Mouse (Mus musculus): ENCODE measurements around the gene Lipa. TPM values are rescaled to one million over a fixed set of nuclear protein-coding genes. Genes with fewer than 3 reads are reported as not detected.

Lipa gene
- total and polyA plus RNA-seq, 3 experiments: 19.3 to 63.4 (median 38.1) TPM

- dilution Hi-C loops (cut with MboI; ENCODE audit: extremely low pct_ligation_motif_present, extremely low pct_unique_long_range_greater_than_20kb, low sequenced_read_pairs): no loop called here
- TF ChIP-seq MEF2A (IDR thresholded peaks at IDR 0.05; ENCODE audit: borderline replicate concordance, low read depth, low read length): no peak
- no peak for TF ChIP-seq ETS1 (conservative IDR thresholded peaks at IDR 0.05; ENCODE audit: low read depth, low read length)
- TF ChIP-seq EP300 (IDR thresholded peaks at IDR 0.05; ENCODE audit: low read length): no peak
- TF ChIP-seq RAD21 (IDR thresholded peaks at IDR 0.05; ENCODE audit: low read depth, low read length): no peak
- no peak for TF ChIP-seq USF2 (conservative IDR thresholded peaks at IDR 0.05; ENCODE audit: low read depth, low read length)
- no peak for TF ChIP-seq POLR2A (IDR thresholded peaks at IDR 0.05; ENCODE audit: low read depth, low read length)
- H3K9ac ChIP-seq (ENCODE audit: insufficient read depth, low read depth): no peak overlapping the region
Observed at GRCm38 (mm10) chr19:34566178-34566784, 39.0 kb upstream of the Lipa start.

GRCm38 (mm10) chr19:34562556-34562955, 35.3 kb upstream of the Lipa start:
- no peaks in the 10 kb centered on the region for H3K27me3 ChIP-seq (replicated peaks)
- no peaks in the 10 kb centered on the region for H3K79me2 ChIP-seq (replicated peaks; ENCODE audit: control insufficient read depth, extremely low read depth, insufficient read depth, poor library complexity, severe bottlenecking)
- no peak overlapping the region for H3K9ac ChIP-seq (ENCODE audit: insufficient read depth, low read depth)
- DNase-seq (ENCODE audit: extremely low read depth): no peak
- no peaks in the 10 kb centered on the region for H3K9me3 ChIP-seq (replicated peaks; ENCODE audit: low read length)
- H3K4me2 ChIP-seq (ENCODE audit: insufficient read depth, low read depth, poor library complexity, severe bottlenecking): no peak overlapping the region
- peaks cover 0 to 3% of the 10 kb centered on the region in 2 experiments for H3K36me3 ChIP-seq (replicated peaks in 1 of 2; ENCODE audit: control insufficient read depth in 1 of 2, insufficient read depth in 1 of 2, low read length in 1 of 2)
- in situ Hi-C loops (cut with MboI; ENCODE audit: low pct_ligation_motif_present, low pct_unique_long_range_greater_than_20kb, low sequenced_read_pairs): no loop called here
- H3K4me1 ChIP-seq (ENCODE audit: control insufficient read depth in 1 of 2, insufficient read depth in 2 of 2): peaks cover 0 to 4% of the 10 kb centered on the region in 2 experiments; a peak in 1 of 4 replicates
- H3K27ac ChIP-seq (ENCODE audit: insufficient read depth, low read depth): no peak overlapping the region
- TF ChIP-seq BHLHE40 (IDR thresholded peaks at IDR 0.05; ENCODE audit: low read depth, low read length) (no peak), NELFE (IDR thresholded peaks at IDR 0.05; ENCODE audit: low read depth, low read length) (no peak), TBP (conservative IDR thresholded peaks at IDR 0.05; ENCODE audit: low read depth, low read length) (no peak), GABPA (IDR thresholded peaks at IDR 0.05; ENCODE audit: insufficient replicate concordance, low read depth, low read length) (no peak), JUN (IDR thresholded peaks at IDR 0.05; ENCODE audit: insufficient read depth, low read depth, low read length) (no peak), SMC3 (IDR thresholded peaks at IDR 0.05; ENCODE audit: low read depth, low read length) (no peak), MEF2A (IDR thresholded peaks at IDR 0.05; ENCODE audit: borderline replicate concordance, low read depth, low read length) (no peak), MAX (IDR thresholded peaks at IDR 0.05; ENCODE audit: low read length) (no peak), SIN3A (IDR thresholded peaks at IDR 0.05; ENCODE audit: low read length) (no peak)
- dilution Hi-C loops (cut with MboI; ENCODE audit: extremely low pct_ligation_motif_present, extremely low pct_unique_long_range_greater_than_20kb, low sequenced_read_pairs): no loop called here
- H3K4me3 ChIP-seq (replicated peaks in 1 of 3; ENCODE audit: low read depth in 2 of 3, low read length in 2 of 3, poor library complexity in 1 of 3): no peak overlapping the region

More at GRCm38 (mm10) chr19:34566178-34566784, 39.0 kb upstream of the Lipa start:
- Histone ChIP-seq H3K4me3 (replicated peaks in 1 of 3; ENCODE audit: low read depth in 2 of 3, low read length in 2 of 3, poor library complexity in 1 of 3) (no peak overlapping the region), H3K79me2 (replicated peaks; ENCODE audit: control insufficient read depth, extremely low read depth, insufficient read depth, poor library complexity, severe bottlenecking) (no peaks in the 10 kb centered on the region), H3K36me3 (replicated peaks in 1 of 2; ENCODE audit: control insufficient read depth in 1 of 2, insufficient read depth in 1 of 2, low read length in 1 of 2) (no peaks in the 10 kb centered on the region), H3K4me2 (ENCODE audit: insufficient read depth, low read depth, poor library complexity, severe bottlenecking) (no peak overlapping the region), H3K27me3 (replicated peaks) (no peaks in the 10 kb centered on the region), H3K4me1 (ENCODE audit: control insufficient read depth in 1 of 2, insufficient read depth in 2 of 2) (peaks cover 0 to 28% of the 10 kb centered on the region in 2 experiments; a peak in 2 of 4 replicates), H3K27ac (ENCODE audit: insufficient read depth, low read depth) (no peak overlapping the region), H3K9me3 (replicated peaks; ENCODE audit: low read length) (no peaks in the 10 kb centered on the region)
- no peak for DNase-seq (ENCODE audit: extremely low read depth)
- in situ Hi-C loops (cut with MboI; ENCODE audit: low pct_ligation_motif_present, low pct_unique_long_range_greater_than_20kb, low sequenced_read_pairs): no loop called here
